Mouse (Mus musculus) duodenum, adult 2 months (tissue): ENCODE results near the gene Stxbp1. TPM values are rescaled to one million over a fixed set of nuclear protein-coding genes. Genes with fewer than 3 reads are reported as not detected.

Experiments used
- polyA plus RNA-seq: library from polyadenylated mRNA; depleted of rRNA; stranded (reverse); fragments of >200 nt; gene quantifications from 2 replicates; pipeline ENCODE4 v1.2.3, GENCODE M21; 2012; ENCODE audit warnings: low replicate concordance; rRNA removed

Stxbp1 gene
- polyA plus RNA-seq = 5.1 and 5.2 TPM in 2 replicates

GRCm38 (mm10) chr2:32846805-32847467 lies at the start of gene Stxbp1:
Gene Stxbp1, minus strand, starts transcription at chr2:32847245.

DNA sequence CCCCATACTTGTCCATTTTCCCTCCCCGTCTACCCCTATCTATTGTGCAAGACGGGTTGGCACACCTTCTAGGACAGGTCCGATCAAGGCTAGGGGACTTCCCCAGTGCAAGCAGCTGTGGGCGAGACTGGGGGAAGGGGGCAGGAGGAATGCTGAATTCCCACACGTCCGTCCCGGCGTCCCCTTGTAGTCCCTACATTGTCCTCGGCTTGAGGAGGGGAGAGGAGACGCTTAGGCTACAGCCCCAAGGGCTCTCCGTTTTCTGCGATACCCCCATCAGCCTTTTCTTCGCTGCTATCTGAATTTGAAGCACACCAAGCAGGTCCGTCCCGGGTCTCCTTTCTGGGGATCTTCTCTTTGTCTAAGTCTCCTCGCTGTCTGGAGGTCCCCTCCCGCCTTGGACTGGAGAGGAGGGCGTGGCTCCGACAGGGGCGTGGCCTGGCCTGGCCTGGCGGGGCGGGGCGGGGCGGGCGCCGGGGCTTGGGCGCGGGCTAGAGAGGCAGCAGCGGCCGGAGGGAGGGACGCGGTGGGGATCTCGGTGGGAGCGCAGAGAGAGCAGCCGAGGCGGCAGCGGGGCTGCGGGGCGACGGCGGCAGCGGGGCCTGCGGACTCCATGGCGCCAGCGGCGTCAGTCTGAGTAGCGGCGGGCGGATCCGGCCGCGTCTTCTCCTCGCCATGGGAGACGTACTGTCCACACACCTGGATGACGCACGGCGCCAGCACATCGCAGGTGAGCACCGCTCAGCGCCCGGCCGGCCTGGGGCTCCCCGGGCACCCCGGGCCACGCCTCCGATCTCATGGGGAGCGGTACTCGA lies 28.8 kb upstream of the Stxbp1 start, which contains the start of gene Fam129b:
Gene Fam129b (plus strand): TSS at position 440 of the 815 bp plus-strand sequence.

DNA sequence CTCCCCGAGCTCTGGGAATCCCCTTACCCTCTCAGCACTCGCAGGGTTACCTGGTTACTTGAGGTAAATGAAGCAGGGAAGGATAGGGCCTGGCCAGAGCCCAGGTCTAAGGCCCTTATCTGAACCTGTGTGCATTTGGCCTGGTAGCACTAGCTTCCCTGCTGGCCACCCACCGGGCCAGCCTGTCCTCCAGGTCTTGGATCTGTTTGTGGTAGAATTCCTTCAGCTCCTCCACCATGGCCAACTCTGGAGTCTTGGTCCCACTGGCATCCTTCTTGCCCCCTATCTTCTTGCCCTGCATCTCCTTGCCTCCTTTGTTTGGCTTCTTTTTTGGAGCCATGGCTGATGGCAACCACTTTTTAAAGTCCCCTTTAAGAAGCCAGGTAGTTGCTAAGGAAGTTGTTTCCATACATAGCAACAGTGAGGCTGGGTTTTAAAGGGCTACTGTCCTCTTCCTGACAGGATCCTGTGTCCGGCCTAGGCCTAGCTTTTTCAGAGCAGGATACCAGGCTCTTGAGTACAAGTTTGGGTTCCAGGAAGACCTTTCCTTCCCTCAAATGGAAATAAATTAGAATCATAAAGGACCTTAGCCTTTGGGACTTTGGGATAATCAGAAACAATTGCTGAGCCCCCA lies 62.9 kb downstream of the Stxbp1 start, which contains the start of gene Cfap157:
Gene Cfap157 (minus strand): TSS at position 381 of the 634 bp plus-strand sequence.

DNA sequence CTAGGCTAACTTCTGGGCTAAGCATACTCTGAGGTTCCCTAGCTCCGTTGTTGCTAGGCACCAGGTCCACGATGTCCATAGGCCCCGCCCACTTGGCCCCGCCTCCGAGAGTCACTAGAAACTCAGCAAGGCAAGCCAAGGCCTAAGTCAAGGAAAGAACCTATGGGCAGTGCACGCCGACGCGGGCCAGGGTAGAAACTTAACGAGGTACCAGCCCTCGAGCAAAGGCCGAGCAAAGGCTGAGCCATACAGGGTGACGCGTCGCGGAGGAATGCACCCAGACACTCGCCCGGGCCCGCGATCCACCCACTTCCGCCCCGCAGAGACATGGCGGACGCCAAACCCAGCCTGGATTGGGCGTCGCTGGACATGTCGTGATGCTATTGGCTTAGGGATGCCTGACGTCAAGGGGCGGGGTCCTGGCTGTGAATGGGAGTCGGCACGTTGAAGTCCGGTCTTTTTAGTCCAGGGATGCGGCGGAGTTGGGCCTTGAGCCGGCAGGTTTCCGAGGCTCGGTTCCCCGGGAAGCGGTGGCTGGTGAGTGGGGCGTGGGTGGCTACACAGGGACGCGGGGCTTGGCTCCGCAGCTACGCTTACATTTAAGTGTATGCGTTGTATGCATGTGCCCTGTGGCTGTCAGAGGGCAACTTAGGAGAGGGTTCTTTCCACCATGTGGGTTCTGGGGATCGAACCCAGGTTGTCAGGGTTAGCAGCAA lies 71.5 kb downstream of the Stxbp1 start, which contains the start of the genes Ttc16 and Ptrh1:
Gene Ttc16 (minus strand): TSS at position 275 of the 716 bp plus-strand sequence.
Gene Ptrh1 (plus strand): TSS at position 428 of the 716 bp plus-strand sequence.

DNA sequence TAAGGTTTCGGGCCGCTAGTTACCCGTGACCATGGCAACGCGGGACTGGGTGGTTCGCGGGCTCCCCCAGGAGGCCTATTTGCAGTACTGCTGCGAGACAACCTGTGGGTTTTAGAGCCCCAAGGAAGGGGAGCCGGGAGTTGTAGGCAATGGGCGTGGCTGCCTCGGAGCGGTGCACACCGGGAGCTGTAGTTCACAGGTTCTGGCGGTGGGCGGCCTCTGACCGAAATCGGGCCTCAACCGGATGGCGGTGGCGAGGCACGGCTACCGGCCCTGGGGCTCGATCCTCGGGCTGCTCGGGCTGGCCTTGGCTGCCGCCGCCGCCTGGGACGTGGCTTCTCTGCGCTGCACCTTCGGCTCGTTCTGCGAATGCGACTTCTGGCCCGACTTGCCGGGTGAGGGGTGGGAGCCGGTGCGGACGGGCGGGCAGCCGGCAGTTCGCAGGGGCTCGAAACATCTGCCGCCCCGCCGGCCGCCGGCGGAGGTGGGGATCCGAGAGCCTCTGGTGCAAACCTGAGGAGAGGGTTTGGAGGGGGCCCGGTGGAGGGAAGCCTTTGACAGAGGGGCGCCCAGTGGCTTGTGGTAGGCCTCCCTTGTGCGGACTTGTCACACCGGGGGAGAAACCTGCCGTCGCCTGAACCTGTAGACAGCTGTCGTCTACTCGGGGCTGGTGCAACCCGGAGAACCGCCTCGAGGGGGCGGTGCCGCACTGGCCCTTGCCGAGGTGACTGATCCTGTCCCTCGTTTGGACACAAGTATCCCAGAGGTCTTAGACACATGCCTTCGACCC lies 89.8 kb downstream of the Stxbp1 start, which contains the start of gene Tor2a:
Gene Tor2a (plus strand): TSS at position 179 of the 790 bp plus-strand sequence.

DNA sequence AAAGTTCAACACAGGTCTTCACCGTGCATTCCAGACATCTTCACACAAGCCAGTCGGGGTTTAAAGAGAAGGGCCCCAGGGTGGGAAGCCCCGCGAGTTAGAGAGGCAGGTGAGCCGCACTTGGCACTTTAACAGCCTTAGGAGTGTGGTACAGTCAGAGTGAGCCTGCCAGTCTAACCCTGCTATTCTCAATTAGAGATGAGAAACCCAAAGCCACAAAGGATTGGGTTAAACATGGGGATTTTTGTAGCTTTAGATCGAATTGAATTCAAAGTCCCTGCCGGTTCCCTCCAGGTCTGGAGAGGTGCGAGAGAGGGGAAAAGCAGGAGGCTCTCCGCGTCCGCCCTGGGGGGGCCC lies 106.2 kb downstream of the Stxbp1 start, which contains the start of gene 6330409D20Rik:
Gene 6330409D20Rik (minus strand): TSS at position 101 of the 357 bp plus-strand sequence.

Other genes with a start within 250 kb of the Stxbp1 start
- gene St6galnac6, start 247.5 kb downstream of the Stxbp1 start, polyA plus RNA-seq = 17.7 and 37.0 TPM in 2 replicates
- gene Ak1, start 225.5 kb downstream of the Stxbp1 start, polyA plus RNA-seq = 5.3 and 7.2 TPM in 2 replicates
- 54.8 and 56.1 TPM in 2 replicates for gene Eng, start 200.7 kb downstream of the Stxbp1 start, polyA plus RNA-seq
- 24.3 and 41.7 TPM in 2 replicates for gene Fpgs, start 143.1 kb downstream of the Stxbp1 start, polyA plus RNA-seq
- gene Cdk9, start 134.2 kb downstream of the Stxbp1 start, polyA plus RNA-seq = 60.9 and 65.3 TPM in 2 replicates
- 14.2 and 14.7 TPM in 2 replicates for gene Sh2d3c, start 126.2 kb downstream of the Stxbp1 start, polyA plus RNA-seq
- gene 6330409D20Rik, start 106.2 kb downstream of the Stxbp1 start, polyA plus RNA-seq = 0.21 TPM in 1 of 2 replicates, not detected in the other
- gene Tor2a, start 90.0 kb downstream of the Stxbp1 start, polyA plus RNA-seq = 94.7 and 125 TPM in 2 replicates
- gene Ttc16, start 71.6 kb downstream of the Stxbp1 start, polyA plus RNA-seq = 0.71 and 1.7 TPM in 2 replicates
- 11.1 and 31.8 TPM in 2 replicates for gene Ptrh1, start 71.5 kb downstream of the Stxbp1 start, polyA plus RNA-seq
- 0.09 TPM in 1 of 2 replicates, not detected in the other for gene Cfap157, start 62.8 kb downstream of the Stxbp1 start, polyA plus RNA-seq
- 20.8 and 31.5 TPM in 2 replicates for gene Fam129b, start 28.9 kb upstream of the Stxbp1 start, polyA plus RNA-seq
- 202 and 216 TPM in 2 replicates for gene Rpl12, start 114.3 kb upstream of the Stxbp1 start, polyA plus RNA-seq
- 9.7 TPM in 2 replicates for gene Lrsam1, start 114.4 kb upstream of the Stxbp1 start, polyA plus RNA-seq
- gene Slc2a8, start 134.8 kb upstream of the Stxbp1 start, polyA plus RNA-seq = 97.8 and 140 TPM in 2 replicates